10 mouse cellular contexts compared by ENCODE assay signal in genomic region chr2:60444711-60445509, GRCm38 (mm10).
DNase-seq lines count a peak whose midpoint lies in the region; ATAC-seq lines count a peak whose summit lies in the region.
"Had no signal": no experiment of that assay in that cellular context is flagged by ENCODE, and none has a peak within 500 bp of the region (broad histone marks: within the 10 kb centered on the region; RNA-seq: fewer than 3 reads in every experiment).

No protein-coding gene starts in this region.

- no peaks in the 10 kb centered on the region for H3K9me3 ChIP-seq in limb, embryonic 13.5 days
- no peaks in the 10 kb centered on the region for H3K9me3 ChIP-seq in limb, embryonic 10.5 days (replicated peaks)
- H3K9me3 ChIP-seq: liver, embryonic 13.5 days had no signal

- 26% methylated on average over 9 of the region's 9 CpGs for WGBS in limb, embryonic 13.5 days
- 79% methylated on average over 9 of the region's 9 CpGs for WGBS in limb, embryonic 10.5 days

- no peak overlapping the region for H3K4me3 ChIP-seq in limb, embryonic 13.5 days
- H3K4me3 ChIP-seq in limb, embryonic 10.5 days: no peak overlapping the region
- H3K4me3 ChIP-seq: liver, embryonic 13.5 days had no signal

- H3K4me1 ChIP-seq in limb, embryonic 13.5 days: peaks cover 14% of the 10 kb centered on the region
- H3K4me1 ChIP-seq in limb, embryonic 10.5 days: peaks cover 2% of the 10 kb centered on the region; the same call in 1 of the 2 replicates
- H3K4me1 ChIP-seq: liver, embryonic 13.5 days had no signal

- no peak overlapping the region for H3K27ac ChIP-seq in limb, embryonic 13.5 days
- H3K27ac ChIP-seq in limb, embryonic 10.5 days: no peak overlapping the region
- H3K27ac ChIP-seq: liver, embryonic 13.5 days had no signal

- H3K27me3 ChIP-seq in limb, embryonic 13.5 days: 0 out of 2 replicates have a peak, but pooled peaks cover 10% of the 10 kb centered on the region
- H3K27me3 ChIP-seq in limb, embryonic 10.5 days (ENCODE audit: low read depth, poor library complexity, severe bottlenecking): no peaks in the 10 kb centered on the region
- H3K27me3 ChIP-seq: liver, embryonic 13.5 days had no signal

- H3K36me3 ChIP-seq in limb, embryonic 13.5 days: no peaks in the 10 kb centered on the region
- H3K36me3 ChIP-seq in limb, embryonic 10.5 days: no peaks in the 10 kb centered on the region
- H3K36me3 ChIP-seq: liver, embryonic 13.5 days had no signal

- peak; percentile 68; the same call in 1 of the 2 replicates for ATAC-seq in limb, embryonic 13.5 days (ENCODE audit: low FRiP score, low read depth)
- no peak for ATAC-seq in megakaryocyte, adult 5-6 weeks (ENCODE audit: poor library complexity, severe bottlenecking)

- DNase-seq in limb, embryonic 10.5 days (ENCODE audit: low spot score): no peak
- DNase-seq in gastrocnemius, postnatal 14 days: peak; percentile 51
- peak; percentile 61 to 62 for DNase-seq in layer of hippocampus, postnatal 36 days
- DNase-seq in right cerebral cortex, postnatal 4 days: peak; percentile 30
- no peak for DNase-seq in testis, postnatal 14 days (ENCODE audit: low spot score)
- DNase-seq in embryo, embryonic 10 days (ENCODE audit: low spot score): no peak
- DNase-seq: liver, embryonic 13.5 days; thymus, adult 2 months had no signal

- intact Hi-C loops in gastrocnemius, postnatal 14 days (cut with DNase I; ENCODE audit: low total_unique reads): no loop called here

- no peak overlapping the region for H3K9ac ChIP-seq in limb, embryonic 13.5 days
- H3K9ac ChIP-seq: liver, embryonic 13.5 days had no signal

- peak overlapping the region; percentile 28 for H3K4me2 ChIP-seq in limb, embryonic 13.5 days (replicated peaks)
- H3K4me2 ChIP-seq: liver, embryonic 13.5 days had no signal

Comparison
In these comparisons a context has a peak if more than half of its experiments do, and no peak if none do; other contexts are left out.
1. DNase-seq: peak in gastrocnemius, postnatal 14 days (single experiment), layer of hippocampus, postnatal 36 days (2 of 2) and right cerebral cortex, postnatal 4 days (single experiment); none in limb, embryonic 10.5 days (single experiment), testis, postnatal 14 days (single experiment) and embryo, embryonic 10 days (single experiment).